In the genomic region with DNA sequence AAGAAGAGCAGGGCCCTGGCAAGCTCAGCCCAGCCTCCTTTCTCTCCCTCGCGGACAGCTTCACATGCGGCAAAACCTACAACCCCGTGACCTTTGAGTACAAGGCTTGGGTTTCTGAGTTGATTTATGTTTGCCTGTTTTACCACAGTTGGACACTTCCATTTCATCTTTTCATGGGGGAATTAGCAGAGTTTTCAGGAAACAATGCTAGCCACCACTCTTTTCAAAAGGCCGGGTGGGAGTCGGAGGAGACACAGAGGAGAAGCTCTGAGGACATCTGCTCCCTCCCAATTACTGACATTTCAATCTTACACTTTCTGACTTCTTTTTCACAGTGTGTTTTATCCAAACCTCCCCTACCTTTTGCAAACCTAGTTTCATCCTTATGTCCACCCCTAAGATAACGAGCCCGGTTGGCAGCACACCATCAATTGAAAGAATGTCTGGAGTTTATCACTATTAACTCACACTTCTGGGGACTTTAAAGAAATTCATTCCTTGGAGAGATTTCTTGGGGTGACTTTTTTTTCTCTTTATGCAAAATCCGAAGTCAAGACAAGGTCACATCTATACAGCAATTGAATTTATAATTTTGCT, we compare ENCODE assay signal across 9 mouse cellular contexts.
A peak's percentile ranks its signal among the peaks of the same experiment; 100 is the strongest.
DNase-seq lines count a peak whose midpoint lies in the region; ATAC-seq and TF ChIP-seq lines count a peak whose summit lies in the region.
"Had no signal": no experiment of that assay in that cellular context is flagged by ENCODE, and none has a peak within 500 bp of the region (broad histone marks: within the 10 kb centered on the region; RNA-seq: fewer than 3 reads in every experiment).

No protein-coding gene starts in this region.

- no peaks in the 10 kb centered on the region for H3K9me3 ChIP-seq in limb, embryonic 11.5 days (ENCODE audit: control insufficient read depth, low read length)
- no peaks in the 10 kb centered on the region for H3K9me3 ChIP-seq in stomach, embryonic 14.5 days (ENCODE audit: control insufficient read depth, low read depth, low read length)

- no peaks in the 10 kb centered on the region for H3K27me3 ChIP-seq in limb, embryonic 11.5 days (ENCODE audit: control insufficient read depth, insufficient read depth, low read length)
- H3K27me3 ChIP-seq in stomach, embryonic 14.5 days (ENCODE audit: control insufficient read depth, insufficient read depth, low read length): no peaks in the 10 kb centered on the region

- H3K4me1 ChIP-seq in embryonic fibroblast, embryonic 13.5 days (ENCODE audit: control insufficient read depth, insufficient read depth, low read length): peaks cover 4% of the 10 kb centered on the region
- peaks cover 17% of the 10 kb centered on the region for H3K4me1 ChIP-seq in limb, embryonic 11.5 days (ENCODE audit: control insufficient read depth, insufficient read depth, low read length)
- H3K4me1 ChIP-seq in stomach, embryonic 14.5 days (ENCODE audit: control insufficient read depth, insufficient read depth, low read length): peaks cover 56% of the 10 kb centered on the region

- no peak overlapping the region for H3K4me2 ChIP-seq in limb, embryonic 11.5 days (ENCODE audit: low read depth, severe bottlenecking)
- no peak overlapping the region for H3K4me2 ChIP-seq in stomach, embryonic 14.5 days (replicated peaks; ENCODE audit: low read depth, low read length)

- no peaks in the 10 kb centered on the region for H3K36me3 ChIP-seq in limb, embryonic 11.5 days (ENCODE audit: control insufficient read depth, insufficient read depth, low read length)
- peaks cover 17% of the 10 kb centered on the region for H3K36me3 ChIP-seq in stomach, embryonic 14.5 days (ENCODE audit: control insufficient read depth, insufficient read depth, low read length)

- no peak for TF ChIP-seq POLR2A in embryonic fibroblast, embryonic 13.5 days (IDR thresholded peaks at IDR 0.05; ENCODE audit: low read depth, low read length)

- TF ChIP-seq CTCF in embryonic fibroblast, embryonic 13.5 days (IDR thresholded peaks at IDR 0.05; ENCODE audit: borderline replicate concordance, insufficient read depth, low read length): no peak

- H3K4me3 ChIP-seq in embryonic fibroblast, embryonic 13.5 days (ENCODE audit: insufficient read depth, low read length): no peak overlapping the region
- H3K4me3 ChIP-seq in limb, embryonic 11.5 days (ENCODE audit: low read depth, low read length): no peak overlapping the region
- H3K4me3 ChIP-seq in stomach, embryonic 14.5 days (ENCODE audit: low read depth, low read length): no peak overlapping the region

- ATAC-seq in limb, embryonic 11.5 days (ENCODE audit: insufficient number of reproducible peaks, low FRiP score, low TSS enrichment, low read depth): no peak
- ATAC-seq in stomach, embryonic 14.5 days (ENCODE audit: insufficient number of reproducible peaks, insufficient read depth, low FRiP score, low read depth): 0 out of 2 replicates have a peak, but pooled peaks have one; percentile 20

- peak overlapping the region; percentile 57 for H3K27ac ChIP-seq in embryonic fibroblast, embryonic 13.5 days (ENCODE audit: insufficient read depth, low read length)
- H3K27ac ChIP-seq in limb, embryonic 11.5 days (replicated peaks; ENCODE audit: low read depth, low read length): no peak overlapping the region
- H3K27ac ChIP-seq in stomach, embryonic 14.5 days (ENCODE audit: low read length): peak overlapping the region; percentile 72

- H3K9ac ChIP-seq in limb, embryonic 11.5 days (ENCODE audit: low read length): no peak overlapping the region
- no peak overlapping the region for H3K9ac ChIP-seq in stomach, embryonic 14.5 days (replicated peaks; ENCODE audit: low read depth, low read length)

- 4% methylated on average over 9 of the region's 9 CpGs for WGBS in limb, embryonic 11.5 days
- WGBS in stomach, embryonic 14.5 days: 8% methylated on average over 9 of the region's 9 CpGs

- peak; percentile 14 for DNase-seq in kidney, adult 18-20 months
- no peak for DNase-seq in kidney, adult 11 months
- peak; percentile 63 for DNase-seq in limb, embryonic 11.5 days (ENCODE audit: low spot score)
- no peak for DNase-seq in thymus, postnatal 0 days (ENCODE audit: low spot score)
- no peak for DNase-seq in ovary, postnatal 14 days (ENCODE audit: low spot score)
- no peak for DNase-seq in gastrocnemius, postnatal 4 days (ENCODE audit: low spot score in 2 of 2)
- DNase-seq: cerebellum, adult 8-10 months had no signal

Comparison
In these comparisons a context has a peak if more than half of its experiments do, and no peak if none do; other contexts are left out.
1. DNase-seq: peak in kidney, adult 18-20 months (single experiment) and limb, embryonic 11.5 days (single experiment); none in kidney, adult 11 months (single experiment), thymus, postnatal 0 days (single experiment), ovary, postnatal 14 days (single experiment) and gastrocnemius, postnatal 4 days (0 of 2).